Mouse (Mus musculus) testis, adult 2 months (tissue): ENCODE data around the gene Rrh. TPM values are rescaled to one million over a fixed set of nuclear protein-coding genes. Genes with fewer than 3 reads are reported as not detected.
"Not testable (repeated sequence)": the region's sequence is repeated elsewhere in the genome, so short reads cannot be mapped to it uniquely, and the experiment has no call there.

Experiments
- H3K27ac ChIP-seq: fragments of 200-500 bp; 2 replicates; pipeline ENCODE4 v1.5.1; 2012; ENCODE audit warnings: low read depth, low read length; ENCODE audit not compliant: control insufficient read depth, insufficient read depth
- H3K27me3 ChIP-seq: fragments of 200-500 bp; 2 replicates; pipeline ENCODE4 v1.6.1; 2012; ENCODE audit warnings: mild to moderate bottlenecking, low read length, moderate library complexity; ENCODE audit not compliant: control insufficient read depth, insufficient read depth
- H3K36me3 ChIP-seq: fragments of 200-500 bp; 2 replicates; pipeline ENCODE4 v1.6.1; 2012; ENCODE audit warnings: mild to moderate bottlenecking, low read length; ENCODE audit not compliant: control insufficient read depth, insufficient read depth
- H3K4me1 ChIP-seq: fragments of 200-500 bp; 2 replicates; pipeline ENCODE4 v1.6.1; 2012; ENCODE audit warnings: low read length; ENCODE audit not compliant: control insufficient read depth, insufficient read depth
- H3K4me3 ChIP-seq: fragments of 200-500 bp; 2 replicates; pipeline ENCODE4 v1.5.1; 2012; ENCODE audit warnings: low read depth, mild to moderate bottlenecking, low read length, moderate library complexity, mixed read lengths; ENCODE audit not compliant: control insufficient read depth
- CTCF ChIP-seq: fragments of 200-500 bp; IDR thresholded peaks from 2 replicates; pipeline ENCODE4 v1.5.1; 2012; ENCODE audit warnings: low read depth, mild to moderate bottlenecking, inconsistent platforms, low read length, moderate library complexity; ENCODE audit not compliant: control insufficient read depth, insufficient read depth, insufficient replicate concordance
- POLR2A ChIP-seq: fragments of 200-500 bp; IDR thresholded peaks from 2 replicates; pipeline ENCODE4 v1.6.1; 2012; ENCODE audit warnings: low read depth, mild to moderate bottlenecking, inconsistent platforms, low read length, moderate library complexity; ENCODE audit not compliant: control insufficient read depth
- polyA plus RNA-seq: library from polyadenylated mRNA; depleted of rRNA; stranded (reverse); fragments of >200 nt; gene quantifications from 2 replicates; pipeline ENCODE4 v1.2.3, GENCODE M21; 2012

The Rrh gene
- polyA plus RNA-seq, 1 experiment: 0.28 TPM

DNA sequence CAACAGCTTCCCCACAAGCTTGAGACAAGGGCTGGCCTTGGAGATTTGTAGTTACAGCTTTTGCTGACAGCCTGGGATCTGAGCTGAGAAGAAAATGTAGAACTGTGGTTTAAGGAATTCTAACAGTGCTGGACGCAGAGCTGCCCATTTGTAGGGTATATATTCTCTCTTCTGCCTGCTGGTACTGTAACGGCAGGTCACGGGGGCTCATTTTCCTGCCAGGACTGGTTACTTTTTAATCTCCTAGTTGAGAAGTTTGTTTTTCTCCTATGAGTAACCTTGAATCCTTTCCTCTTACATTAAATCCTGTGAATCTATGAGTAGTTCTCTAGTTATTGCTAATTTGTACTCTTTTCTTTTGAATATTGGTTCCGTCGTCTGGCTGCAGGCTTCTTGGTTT, 28.6 kb downstream of the Rrh start:
- H3K27ac ChIP-seq: no peak overlapping the region
- no peaks in the 10 kb centered on the region for H3K27me3 ChIP-seq
- no peak overlapping the region for H3K4me3 ChIP-seq
- H3K4me1 ChIP-seq: no peaks in the 10 kb centered on the region; the same call in 1 of the 2 replicates
- no peak for TF ChIP-seq POLR2A
- no peak for TF ChIP-seq CTCF
- H3K36me3 ChIP-seq: no peaks in the 10 kb centered on the region

DNA sequence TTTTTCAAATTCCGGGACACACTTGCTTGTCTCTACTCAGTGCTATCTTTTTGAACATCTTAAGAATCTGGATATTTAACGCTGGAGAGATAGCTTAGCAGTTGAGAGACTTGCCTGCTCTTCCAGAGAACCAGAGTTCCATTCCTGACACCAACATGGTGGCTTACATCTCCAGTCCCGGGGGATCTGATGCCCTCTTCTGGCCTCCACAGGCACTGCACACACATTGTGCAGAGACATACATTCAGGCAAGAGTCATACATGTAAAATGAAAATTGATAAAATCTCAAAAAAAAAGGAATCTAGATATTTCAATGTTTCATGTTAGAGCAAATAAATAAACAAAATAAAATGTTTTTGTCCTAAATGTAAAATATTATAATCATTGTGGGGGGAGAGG, 39.6 kb downstream of the Rrh start:
- H3K27me3 ChIP-seq: no peaks in the 10 kb centered on the region

DNA sequence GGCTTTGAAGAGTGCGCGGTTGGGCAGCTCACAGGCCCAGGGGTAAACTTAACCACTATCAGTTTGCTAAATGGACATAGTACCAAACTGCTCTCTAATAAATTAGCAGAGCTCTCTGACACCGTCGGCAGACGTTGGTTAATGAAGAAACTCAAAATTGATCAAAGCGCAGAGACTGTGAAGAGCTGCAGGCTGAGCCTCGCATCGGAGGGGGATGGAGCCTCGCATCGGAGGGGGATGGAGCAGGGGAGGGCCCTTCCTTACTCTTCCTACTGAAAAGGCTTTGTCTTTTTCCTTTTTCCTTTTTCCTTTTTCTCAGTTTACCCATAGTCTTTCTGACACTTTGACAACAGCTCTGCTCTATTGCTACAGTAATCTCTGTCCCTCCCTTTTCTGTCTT, 41.0 kb downstream of the Rrh start:
- H3K4me1 ChIP-seq: peaks cover 4% of the 10 kb centered on the region; the same call in 1 of the 2 replicates
- H3K27me3 ChIP-seq: no peaks in the 10 kb centered on the region
- H3K27ac ChIP-seq: no peak overlapping the region
- H3K4me3 ChIP-seq: no peak overlapping the region
- no peaks in the 10 kb centered on the region for H3K36me3 ChIP-seq
- no peak for TF ChIP-seq CTCF

More for the DNA sequence above, 39.6 kb downstream of the Rrh start:
- peaks cover 4% of the 10 kb centered on the region; the same call in 1 of the 2 replicates for H3K4me1 ChIP-seq
- no peaks in the 10 kb centered on the region for H3K36me3 ChIP-seq
- no peak overlapping the region for H3K27ac ChIP-seq
- TF ChIP-seq CTCF (peak; percentile 37; the same call in 1 of the 2 replicates), POLR2A (no peak)
- no peak overlapping the region for H3K4me3 ChIP-seq

DNA sequence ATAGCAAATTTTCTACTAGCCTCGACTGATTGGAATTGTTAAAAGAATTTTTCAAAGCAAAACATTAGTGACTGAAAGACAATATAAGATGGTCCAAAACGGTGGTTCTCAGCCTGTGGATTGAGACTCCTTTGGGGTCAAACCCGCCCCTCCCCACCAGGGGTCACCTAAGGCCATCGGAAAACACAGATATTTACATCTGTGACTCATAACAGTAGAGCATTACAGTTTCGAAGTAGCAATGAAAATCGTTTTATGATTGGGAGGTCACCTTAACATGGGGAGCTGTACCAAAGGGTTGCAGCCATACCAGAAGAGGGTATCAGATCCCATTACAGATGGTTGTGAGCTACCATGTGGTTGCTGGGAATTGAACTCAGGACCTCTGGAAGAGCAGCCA, 51.2 kb downstream of the Rrh start:
- no peak overlapping the region for H3K27ac ChIP-seq
- TF ChIP-seq CTCF: no peak
- no peak for TF ChIP-seq POLR2A
- H3K4me1 ChIP-seq: no peaks in the 10 kb centered on the region
- H3K4me3 ChIP-seq: no peak overlapping the region
- H3K27me3 ChIP-seq: no peaks in the 10 kb centered on the region
- no peaks in the 10 kb centered on the region for H3K36me3 ChIP-seq

DNA sequence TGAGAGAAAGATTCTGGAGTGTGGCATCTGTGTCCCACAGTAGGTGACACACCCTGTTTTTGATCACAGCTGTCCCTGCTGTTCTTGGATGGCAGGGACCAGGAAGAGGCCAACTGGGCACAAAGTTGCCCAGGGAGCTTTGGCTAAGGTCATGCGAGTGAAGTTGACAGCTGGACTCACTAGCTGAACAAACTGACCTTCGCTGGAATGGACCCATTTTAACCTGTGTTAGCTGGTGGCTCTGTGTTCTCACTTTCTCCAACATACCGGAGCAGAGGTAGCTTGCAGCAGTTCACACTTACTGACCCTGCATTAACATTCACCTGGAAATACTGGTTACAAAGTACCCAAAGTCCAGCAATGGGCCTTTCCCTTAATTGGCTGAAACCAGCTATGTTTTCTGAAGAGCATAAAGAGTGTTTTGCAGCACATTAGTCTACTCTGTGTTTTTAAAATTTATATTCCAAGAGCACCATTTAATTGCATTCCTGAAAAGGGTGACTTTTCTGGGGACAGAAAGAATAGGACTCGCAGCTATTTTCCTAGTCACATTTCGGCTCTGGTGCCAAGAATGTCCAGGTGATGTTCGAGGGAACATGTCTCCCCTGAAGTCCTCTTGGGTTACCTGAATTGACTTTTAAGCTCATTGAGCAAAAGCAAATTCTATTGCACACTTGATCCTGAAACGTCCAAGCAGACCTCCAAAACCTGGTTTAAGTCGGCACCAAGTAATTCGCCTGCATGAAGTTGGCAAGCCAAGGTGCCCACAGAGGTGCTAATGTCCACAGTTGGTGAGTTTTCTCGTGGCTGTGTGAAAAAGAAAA, 55.2 kb downstream of the Rrh start:
- no peak for TF ChIP-seq CTCF
- TF ChIP-seq POLR2A: no peak
- H3K36me3 ChIP-seq: no peaks in the 10 kb centered on the region
- no peak overlapping the region for H3K4me3 ChIP-seq
- no peak overlapping the region for H3K27ac ChIP-seq
- H3K4me1 ChIP-seq: no peaks in the 10 kb centered on the region
- no peaks in the 10 kb centered on the region for H3K27me3 ChIP-seq

DNA sequence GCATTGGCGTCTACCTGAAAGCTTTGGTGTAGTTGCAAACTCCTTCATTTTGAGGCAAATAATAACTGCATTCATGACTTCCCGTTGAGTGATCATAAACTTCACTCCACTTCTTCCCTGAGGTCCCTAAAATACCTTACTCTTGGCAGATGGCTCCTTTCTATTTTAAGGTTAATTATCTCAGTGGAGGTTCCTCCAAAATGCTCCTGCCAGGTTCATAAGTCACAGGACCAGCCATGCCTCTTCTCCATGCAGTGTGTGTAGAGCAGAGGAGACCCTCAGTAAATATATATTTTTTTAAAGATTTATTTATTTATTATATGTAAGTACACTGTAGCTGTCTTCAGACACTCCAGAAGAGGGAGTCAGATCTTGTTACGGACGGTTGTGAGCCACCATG, 56.3 kb downstream of the Rrh start:
- H3K27me3 ChIP-seq: no peaks in the 10 kb centered on the region
- no peak overlapping the region for H3K4me3 ChIP-seq
- no peak overlapping the region for H3K27ac ChIP-seq
- TF ChIP-seq POLR2A: no peak
- no peak for TF ChIP-seq CTCF
- no peaks in the 10 kb centered on the region for H3K4me1 ChIP-seq
- no peaks in the 10 kb centered on the region for H3K36me3 ChIP-seq

DNA sequence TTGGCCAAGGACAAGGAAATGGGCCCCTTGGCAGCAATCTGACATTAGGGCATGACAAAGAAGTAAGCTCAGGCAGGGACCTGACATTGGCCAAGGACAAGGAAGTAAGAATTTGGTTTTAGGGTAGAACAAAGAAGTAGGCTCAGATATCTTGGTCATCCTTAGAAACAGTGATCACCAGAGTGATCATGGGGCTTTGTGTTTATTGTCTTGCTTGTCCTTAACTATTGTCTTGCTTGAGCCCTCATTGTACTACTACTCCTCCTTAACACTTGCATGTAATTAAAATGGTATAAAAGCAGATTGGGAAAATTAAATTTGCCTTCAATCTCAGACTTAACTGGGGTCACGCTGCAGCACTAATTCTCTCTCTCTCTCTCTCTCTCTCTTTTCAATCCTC, 64.8 kb downstream of the Rrh start:
- H3K27me3 ChIP-seq, H3K4me1 ChIP-seq, H3K4me3 ChIP-seq, H3K36me3 ChIP-seq, H3K27ac ChIP-seq: not testable (repeated sequence)
